Mouse (Mus musculus): ENCODE measurements around the gene Sorbs2.

Sorbs2 gene

GRCm38 (mm10) chr8:45743326-45743725 lies 235.7 kb downstream of the Sorbs2 start:
- DNase-seq (ENCODE audit: inconsistent age in 2 of 2, low spot score in 1 of 2): no peak

DNA sequence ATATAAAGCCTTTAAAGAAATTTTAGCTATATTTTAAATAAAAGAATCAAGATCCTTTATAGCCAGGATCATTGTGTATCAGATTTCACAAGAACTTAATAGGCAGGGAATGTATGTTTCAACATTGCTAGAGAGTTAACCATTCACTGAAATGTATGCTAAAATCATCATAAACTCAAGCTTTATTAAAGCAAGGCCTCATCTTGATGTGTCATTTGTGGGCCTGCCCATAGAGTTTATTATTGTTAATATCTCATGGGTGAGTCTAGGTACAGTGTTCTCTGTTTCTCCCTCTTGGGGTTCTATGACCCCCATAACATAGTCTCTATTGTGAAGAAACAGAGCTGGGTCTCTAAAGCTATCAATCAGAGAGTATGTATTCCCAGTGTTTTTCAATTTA lies 236.2 kb downstream of the Sorbs2 start:
- no peak for DNase-seq (ENCODE audit: inconsistent age in 2 of 2, low spot score in 1 of 2)

- no peak for DNase-seq (ENCODE audit: inconsistent age in 2 of 2, low spot score in 1 of 2)
Measured at GRCm38 (mm10) chr8:45751512-45752502, 244.2 kb downstream of the Sorbs2 start.

- DNase-seq (ENCODE audit: inconsistent age in 2 of 2, low spot score in 1 of 2): no peak
Measured at GRCm38 (mm10) chr8:45755482-45755881, 247.9 kb downstream of the Sorbs2 start.

GRCm38 (mm10) chr8:45755972-45756371 lies 248.4 kb downstream of the Sorbs2 start:
- DNase-seq (ENCODE audit: inconsistent age in 2 of 2, low spot score in 1 of 2): no peak

DNA sequence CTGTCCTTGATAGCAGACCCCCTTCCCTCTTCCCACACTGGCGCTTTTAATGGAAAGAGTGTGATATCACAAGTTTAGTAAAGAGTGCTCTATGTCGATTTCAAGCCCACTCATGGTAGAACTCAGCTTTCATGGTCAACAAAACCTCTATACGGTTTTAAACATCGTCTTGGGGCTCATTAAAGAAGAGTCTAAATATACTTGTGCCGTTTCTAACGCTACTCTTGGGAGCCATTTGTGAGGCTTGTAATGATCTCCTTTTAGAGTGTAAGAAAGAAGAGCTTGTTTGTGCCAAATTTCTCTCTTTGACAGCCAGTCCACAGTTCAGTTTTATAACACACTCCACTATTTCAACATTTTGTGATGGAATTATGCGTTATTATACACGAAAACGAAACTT lies 253.0 kb downstream of the Sorbs2 start:
- DNase-seq (ENCODE audit: inconsistent age in 2 of 2, low spot score in 1 of 2): no peak

- DNase-seq (ENCODE audit: inconsistent age in 2 of 2, low spot score in 1 of 2): no peak
Measured at GRCm38 (mm10) chr8:45761053-45761452, 253.5 kb downstream of the Sorbs2 start.

- peak in 1 of 2 experiments; percentile 49 for DNase-seq (ENCODE audit: inconsistent age in 2 of 2, low spot score in 1 of 2)
Measured at GRCm38 (mm10) chr8:45762982-45763689, 255.5 kb downstream of the Sorbs2 start.

GRCm38 (mm10) chr8:45763690-45764342 lies 256.2 kb downstream of the Sorbs2 start:
- DNase-seq (ENCODE audit: inconsistent age in 2 of 2, low spot score in 1 of 2): peak; percentile 75 to 86

DNA sequence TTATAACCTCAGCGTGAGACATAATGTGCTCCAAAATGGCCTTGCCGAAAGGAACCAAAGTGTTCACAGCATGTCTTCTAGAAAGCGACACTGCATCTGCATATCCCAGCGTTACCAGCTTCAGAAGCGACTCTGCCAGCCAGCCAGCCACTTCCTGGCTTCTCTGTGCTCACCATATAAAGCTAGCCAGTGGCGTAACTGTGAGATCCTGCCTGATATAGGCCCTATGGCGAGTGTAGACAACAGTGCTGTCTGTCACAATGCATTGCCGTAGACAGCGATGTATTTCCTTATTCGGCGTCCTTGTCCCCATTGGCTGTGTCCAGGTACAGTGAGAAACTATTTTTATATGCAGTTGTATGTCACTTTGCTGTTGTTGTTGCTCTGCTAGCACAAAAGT lies 258.6 kb downstream of the Sorbs2 start:
- no peak for DNase-seq (ENCODE audit: inconsistent age in 2 of 2, low spot score in 1 of 2)

GRCm38 (mm10) chr8:45774841-45775240 lies 267.3 kb downstream of the Sorbs2 start:
- DNase-seq (ENCODE audit: inconsistent age in 2 of 2, low spot score in 1 of 2): no peak

- DNase-seq (ENCODE audit: inconsistent age in 2 of 2, low spot score in 1 of 2): no peak
Measured at GRCm38 (mm10) chr8:45775481-45775880, 267.9 kb downstream of the Sorbs2 start.

DNA sequence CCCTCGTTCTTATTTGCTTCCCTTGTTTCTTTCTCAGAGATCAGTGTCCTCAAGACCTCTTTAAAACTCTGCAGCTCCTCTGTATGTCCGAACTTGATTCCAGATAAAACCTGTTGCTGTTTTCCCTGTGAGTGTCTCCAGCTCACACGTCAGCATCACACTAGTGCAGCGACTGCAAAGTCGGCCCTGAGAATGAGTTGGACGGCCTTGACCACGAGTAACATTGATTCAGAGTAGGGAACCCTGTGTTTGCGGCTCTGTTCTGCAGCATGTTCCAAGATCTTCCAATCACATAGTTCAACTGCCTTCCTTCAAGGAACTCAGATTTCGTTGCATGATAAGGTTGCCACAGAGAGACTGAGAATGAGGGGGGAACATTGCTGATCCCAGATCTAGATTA lies 268.8 kb downstream of the Sorbs2 start:
- peak; percentile 81 to 87 for DNase-seq (ENCODE audit: inconsistent age in 2 of 2, low spot score in 1 of 2)

GRCm38 (mm10) chr8:45776977-45777376 lies 269.4 kb downstream of the Sorbs2 start:
- no peak for DNase-seq (ENCODE audit: inconsistent age in 2 of 2, low spot score in 1 of 2)

DNA sequence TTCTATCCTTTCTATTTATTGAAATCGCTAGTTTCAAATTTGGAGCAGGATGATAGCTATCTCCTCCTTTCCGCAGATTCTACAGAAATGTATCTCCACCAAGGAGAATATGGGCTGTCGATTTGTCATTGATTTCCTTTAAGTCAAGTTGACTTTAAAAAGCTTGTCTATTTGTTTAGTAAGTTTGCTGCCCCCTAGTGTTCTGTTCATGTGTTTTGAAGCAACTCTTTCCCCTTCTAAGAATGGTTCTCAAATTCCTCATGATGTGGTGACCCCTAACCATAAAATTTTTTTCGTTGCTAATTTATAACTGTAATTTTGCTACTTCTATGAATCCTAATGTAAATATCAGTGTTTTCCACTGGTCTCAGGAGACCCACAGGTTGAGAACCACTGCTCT lies 273.0 kb downstream of the Sorbs2 start:
- peak in 1 of 2 experiments; percentile 78 for DNase-seq (ENCODE audit: inconsistent age in 2 of 2, low spot score in 1 of 2)

DNA sequence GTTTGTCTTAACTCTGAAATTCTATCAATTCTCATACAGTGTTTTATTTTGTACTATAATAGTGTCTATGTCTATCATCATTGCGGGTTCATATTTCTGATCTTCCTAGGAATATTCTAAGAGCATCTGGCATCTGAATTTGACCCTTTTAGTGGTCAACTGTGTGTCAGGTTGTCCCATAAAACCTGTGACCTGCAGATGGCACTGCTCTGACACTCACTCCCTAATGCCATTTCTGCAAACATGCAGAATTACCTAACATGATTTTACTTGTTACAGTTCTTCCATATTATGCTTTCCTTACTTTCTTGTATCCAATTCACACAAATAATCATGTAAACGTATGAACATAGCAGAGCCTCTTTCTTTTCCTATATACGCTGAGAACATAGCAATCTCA lies 281.0 kb downstream of the Sorbs2 start:
- no peak for DNase-seq (ENCODE audit: inconsistent age in 2 of 2, low spot score in 1 of 2)

DNA sequence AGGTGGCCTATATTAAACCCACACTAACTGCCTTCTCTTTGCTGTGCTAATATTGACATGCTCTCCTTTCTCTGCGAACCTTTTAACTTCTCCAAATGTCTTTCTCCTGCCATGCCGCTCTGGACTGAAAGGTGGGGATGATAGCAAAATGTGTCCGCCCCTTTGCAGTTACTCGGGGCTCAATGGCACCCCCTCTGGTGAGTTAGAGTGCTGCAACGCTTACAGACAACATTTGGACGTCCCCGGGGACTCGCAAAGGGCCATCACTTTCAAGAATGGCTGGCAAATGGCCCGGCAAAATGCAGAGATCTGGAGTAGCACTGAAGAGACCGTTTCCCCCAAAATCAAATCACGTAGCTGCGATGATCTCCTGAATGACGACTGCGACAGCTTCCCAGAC lies 287.3 kb downstream of the Sorbs2 start:
- DNase-seq (ENCODE audit: inconsistent age in 2 of 2, low spot score in 1 of 2): peak in 1 of 2 experiments; percentile 46

DNA sequence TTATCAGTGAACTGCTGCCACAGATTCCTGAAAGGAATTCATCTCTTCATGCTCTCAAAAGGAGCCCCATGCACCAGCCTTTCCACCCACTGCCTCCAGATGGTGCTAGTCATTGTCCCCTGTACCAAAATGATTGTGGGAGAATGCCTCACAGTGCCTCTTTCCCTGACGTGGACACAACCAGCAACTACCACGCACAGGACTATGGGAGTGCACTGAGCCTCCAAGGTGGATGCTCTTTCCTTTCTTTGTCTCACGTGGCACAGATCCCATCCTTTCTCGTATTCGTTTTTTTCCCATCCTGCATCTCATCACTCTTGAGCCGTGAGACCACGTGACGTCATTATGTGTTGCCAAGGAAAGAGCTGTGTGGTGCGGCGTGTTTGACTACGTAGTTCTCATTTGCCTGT lies 288.7 kb downstream of the Sorbs2 start:
- DNase-seq (ENCODE audit: inconsistent age in 2 of 2, low spot score in 1 of 2): peak; percentile 34 to 75

- DNase-seq (ENCODE audit: inconsistent age in 2 of 2, low spot score in 1 of 2): no peak
Measured at GRCm38 (mm10) chr8:45799517-45799916, 291.9 kb downstream of the Sorbs2 start.

DNA sequence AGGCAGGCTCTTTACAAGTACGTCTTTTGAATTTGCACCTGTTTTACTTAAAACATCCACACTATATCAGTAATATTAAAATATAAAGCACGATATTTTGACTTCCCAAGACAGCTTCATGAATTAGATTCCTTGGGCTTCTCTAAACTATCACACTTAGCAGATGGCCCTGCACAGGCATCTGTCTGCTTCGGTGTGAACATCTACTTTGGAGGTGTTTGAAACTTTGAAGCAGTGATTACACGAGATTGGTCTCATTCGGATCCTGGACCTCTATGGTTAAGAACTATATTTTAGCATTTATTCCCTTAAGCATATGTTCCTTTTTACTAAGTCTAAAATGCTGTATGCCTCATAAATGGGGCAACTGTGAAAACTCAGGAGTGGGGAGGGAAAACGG lies 301.0 kb downstream of the Sorbs2 start:
- DNase-seq (ENCODE audit: inconsistent age in 2 of 2, low spot score in 1 of 2): no peak

DNA sequence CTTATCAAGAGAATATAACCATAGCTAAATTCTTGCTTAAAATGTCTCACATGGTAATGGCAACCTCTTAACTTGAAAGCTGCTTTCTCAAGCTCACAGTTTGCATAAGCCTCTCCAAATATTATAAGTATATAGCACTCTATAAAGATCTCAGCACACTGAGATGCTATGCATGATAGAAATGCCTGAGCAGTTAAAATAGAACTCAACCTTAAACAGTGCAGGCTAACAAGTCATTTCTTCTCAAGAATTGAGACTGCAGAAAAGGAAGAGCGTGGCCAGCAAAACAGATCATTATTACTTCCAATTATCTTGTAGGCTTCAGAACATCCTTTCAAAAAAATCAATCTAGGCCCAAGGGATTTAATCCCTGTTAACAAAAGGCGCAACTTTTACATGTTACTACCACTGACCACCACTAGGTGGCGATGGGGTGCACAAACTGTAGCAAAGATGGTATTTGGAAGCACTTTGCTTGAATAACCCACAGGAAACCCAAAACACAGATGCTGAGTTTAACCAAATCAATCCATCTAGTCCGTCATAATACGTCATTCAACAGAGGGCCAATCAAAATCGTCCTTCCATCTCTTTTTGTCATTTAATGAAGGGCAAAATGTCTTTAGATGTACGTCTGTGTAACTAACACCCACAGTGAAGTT lies 309.3 kb downstream of the Sorbs2 start:
- DNase-seq (ENCODE audit: inconsistent age in 2 of 2, low spot score in 1 of 2): peak in 1 of 2 experiments; percentile 77

Measured in adrenal gland, adult (tissue).